ENCODE assay signal across 14 mouse cellular contexts in the genomic region with DNA sequence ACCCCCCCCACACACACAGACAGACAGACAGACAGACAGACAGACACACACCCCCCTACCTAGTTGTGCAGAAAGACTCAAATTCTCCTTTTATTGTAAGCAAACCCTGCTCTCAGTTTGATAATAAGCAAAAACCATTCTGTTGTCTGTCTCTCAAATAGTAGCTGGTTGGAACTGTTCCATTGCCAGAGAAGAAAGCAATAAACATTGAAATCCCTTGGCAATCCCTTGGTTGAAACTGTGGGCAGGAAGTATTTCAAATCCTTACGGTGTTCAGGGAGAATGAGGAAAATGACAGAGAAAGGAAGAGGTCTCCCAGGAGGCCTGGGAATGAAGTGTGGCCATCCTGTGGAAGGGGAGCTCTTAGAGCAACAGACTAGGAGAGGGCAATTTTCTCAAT.
DNase-seq lines count a peak whose midpoint lies in the region; ATAC-seq and TF ChIP-seq lines count a peak whose summit lies in the region.
"Had no signal": no experiment of that assay in that cellular context is flagged by ENCODE, and none has a peak within 500 bp of the region (broad histone marks: within the 10 kb centered on the region; RNA-seq: fewer than 3 reads in every experiment).

No protein-coding gene starts in this region.

- no peak overlapping the region for H3K4me2 ChIP-seq in kidney, postnatal 0 days (ENCODE audit: low read length)
- H3K4me2 ChIP-seq in embryonic facial prominence, embryonic 11.5 days (ENCODE audit: low read depth, low read length) = no peak overlapping the region
- no peak overlapping the region for H3K4me2 ChIP-seq in hindbrain, embryonic 15.5 days

- ATAC-seq in kidney, postnatal 0 days (replicated peaks; ENCODE audit: low FRiP score, low read depth) = no peak
- ATAC-seq in embryonic facial prominence, embryonic 11.5 days (replicated peaks; ENCODE audit: insufficient number of reproducible peaks, low FRiP score, low TSS enrichment, low read depth) = no peak
- ATAC-seq in hindbrain, embryonic 15.5 days (ENCODE audit: low FRiP score, low read depth) = no peak
- ATAC-seq: activated CD4-positive, CD25-positive, alpha-beta regulatory T cell, adult 4 months had no signal

- peaks cover 19% of the 10 kb centered on the region for H3K4me1 ChIP-seq in kidney, postnatal 0 days (replicated peaks; ENCODE audit: insufficient read depth, low read length)
- no peaks in the 10 kb centered on the region for H3K4me1 ChIP-seq in embryonic facial prominence, embryonic 11.5 days (ENCODE audit: control insufficient read depth, insufficient read depth, low read length)
- peaks cover 35% of the 10 kb centered on the region for H3K4me1 ChIP-seq in hindbrain, embryonic 15.5 days (replicated peaks)

- intact Hi-C loops in gastrocnemius, adult 2 months (cut with DNase I) = no loop called here

- peak overlapping the region; percentile 67 for H3K27ac ChIP-seq in gastrocnemius, adult 2 months
- H3K27ac ChIP-seq in kidney, postnatal 0 days = 0 out of 2 replicates have a peak overlapping the region, but pooled peaks have one; percentile 43
- H3K27ac ChIP-seq in embryonic facial prominence, embryonic 11.5 days (replicated peaks; ENCODE audit: low read depth, low read length) = peak overlapping the region; percentile 52
- 0 out of 2 replicates have a peak overlapping the region, but pooled peaks have one; percentile 4 for H3K27ac ChIP-seq in hindbrain, embryonic 15.5 days (replicated peaks)
- H3K27ac ChIP-seq: liver, embryonic 14.5 days had no signal

- 21% methylated on average over 1 of the region's 1 CpGs for WGBS in kidney, postnatal 0 days
- 39% methylated on average over 1 of the region's 1 CpGs for WGBS in embryonic facial prominence, embryonic 11.5 days
- WGBS in hindbrain, embryonic 15.5 days = 13% methylated on average over 1 of the region's 1 CpGs

- no peaks in the 10 kb centered on the region for H3K9me3 ChIP-seq in kidney, postnatal 0 days (replicated peaks; ENCODE audit: low read length)
- no peaks in the 10 kb centered on the region for H3K9me3 ChIP-seq in embryonic facial prominence, embryonic 11.5 days (replicated peaks; ENCODE audit: control insufficient read depth, low read length)
- H3K9me3 ChIP-seq in hindbrain, embryonic 15.5 days = no peaks in the 10 kb centered on the region
- H3K9me3 ChIP-seq: megakaryocyte, embryonic 14.5 days had no signal

- no peaks in the 10 kb centered on the region for H3K36me3 ChIP-seq in kidney, postnatal 0 days (ENCODE audit: insufficient read depth, low read length)
- no peaks in the 10 kb centered on the region for H3K36me3 ChIP-seq in embryonic facial prominence, embryonic 11.5 days (replicated peaks; ENCODE audit: control insufficient read depth, insufficient read depth, low read depth, low read length)
- no peaks in the 10 kb centered on the region for H3K36me3 ChIP-seq in hindbrain, embryonic 15.5 days
- H3K36me3 ChIP-seq: G1E had no signal

- no peak overlapping the region for H3K4me3 ChIP-seq in gastrocnemius, adult 2 months
- no peak overlapping the region for H3K4me3 ChIP-seq in kidney, postnatal 0 days (replicated peaks; ENCODE audit: low read depth, low read length)
- no peak overlapping the region for H3K4me3 ChIP-seq in embryonic facial prominence, embryonic 11.5 days (ENCODE audit: low read depth, low read length)
- no peak overlapping the region for H3K4me3 ChIP-seq in hindbrain, embryonic 15.5 days
- H3K4me3 ChIP-seq: megakaryocyte, embryonic 14.5 days had no signal

- H3K27me3 ChIP-seq in kidney, postnatal 0 days (ENCODE audit: insufficient read depth, low read length) = no peaks in the 10 kb centered on the region
- H3K27me3 ChIP-seq in embryonic facial prominence, embryonic 11.5 days (ENCODE audit: control insufficient read depth, insufficient read depth, low read length) = no peaks in the 10 kb centered on the region
- no peaks in the 10 kb centered on the region for H3K27me3 ChIP-seq in hindbrain, embryonic 15.5 days
- H3K27me3 ChIP-seq: megakaryocyte, embryonic 14.5 days had no signal

- no peak for TF ChIP-seq CTCF in gastrocnemius, adult 2 months (IDR thresholded peaks at IDR 0.05)
- no peak for TF ChIP-seq CTCF in kidney, postnatal 0 days (IDR thresholded peaks at IDR 0.05; ENCODE audit: low read depth)

- no peak for DNase-seq in gastrocnemius, adult 2 months
- no peak for DNase-seq in gastrocnemius, postnatal 10 days
- no peak for DNase-seq in kidney, postnatal 0 days (ENCODE audit: low spot score)
- DNase-seq in kidney, adult 11 months = no peak
- no peak for DNase-seq in embryonic facial prominence, embryonic 11.5 days (ENCODE audit: low spot score)
- no peak for DNase-seq in urinary bladder, adult 18-20 months (ENCODE audit: low spot score in 2 of 2)
- no peak for DNase-seq in thymus, postnatal 14 days
- DNase-seq: cerebellum, postnatal 25 days; kidney, adult 8-10 months had no signal

- H3K9ac ChIP-seq in kidney, postnatal 0 days (ENCODE audit: low read depth, low read length) = no peak overlapping the region
- H3K9ac ChIP-seq in embryonic facial prominence, embryonic 11.5 days (replicated peaks; ENCODE audit: low read length) = no peak overlapping the region
- H3K9ac ChIP-seq in hindbrain, embryonic 15.5 days = no peak overlapping the region
- H3K9ac ChIP-seq: liver, embryonic 14.5 days had no signal

Comparison
In these comparisons a context has a peak if more than half of its experiments do, and no peak if none do; other contexts are left out.
1. H3K27ac ChIP-seq: peak in every context shown above with its lines; median percentile 67 in gastrocnemius, adult 2 months; 52 in embryonic facial prominence, embryonic 11.5 days; 43 in kidney, postnatal 0 days; 4 in hindbrain, embryonic 15.5 days.